Mouse (Mus musculus) midbrain, embryonic 13.5 days (tissue): ENCODE measurements around the gene Atrnl1. TPM values are rescaled to one million over a fixed set of nuclear protein-coding genes. Genes with fewer than 3 reads are reported as not detected.

Experiments used
- ATAC-seq: fragments of 200-750 bp; cut with Nextera tagmentation; 2 replicates; pipeline ENCODE4 v1.8.0; 2017; ENCODE audit warnings: mild to moderate bottlenecking, moderate TSS enrichment, moderate library complexity
- H3K27ac ChIP-seq: fragments of 300-500 bp; sonication (generic); 2 replicates; pipeline ENCODE4 v1.5.1; 2015; ENCODE audit warnings: inconsistent platforms, mild to moderate bottlenecking, moderate library complexity
- H3K27me3 ChIP-seq: fragments of 300-500 bp; sonication (generic); 2 replicates; pipeline ENCODE4 v1.6.1; 2015; ENCODE audit warnings: mild to moderate bottlenecking, inconsistent platforms
- H3K36me3 ChIP-seq: fragments of 300-500 bp; sonication (generic); 2 replicates; pipeline ENCODE4 v1.6.1; 2015; ENCODE audit warnings: mild to moderate bottlenecking, inconsistent platforms
- H3K4me1 ChIP-seq: fragments of 300-500 bp; sonication (generic); replicated peaks from 2 replicates; pipeline ENCODE4 v1.6.1; 2015; ENCODE audit warnings: inconsistent platforms
- H3K4me2 ChIP-seq: fragments of 300-500 bp; sonication (generic); replicated peaks from 2 replicates; pipeline ENCODE4 v1.6.1; 2015; ENCODE audit warnings: moderate library complexity, mild to moderate bottlenecking, inconsistent platforms
- H3K4me3 ChIP-seq: fragments of 300-500 bp; sonication (generic); replicated peaks from 2 replicates; pipeline ENCODE4 v1.5.1; 2015; ENCODE audit warnings: mild to moderate bottlenecking, inconsistent platforms
- H3K9ac ChIP-seq: fragments of 300-500 bp; sonication (generic); replicated peaks from 2 replicates; pipeline ENCODE4 v1.6.1; 2015; ENCODE audit warnings: mild to moderate bottlenecking, inconsistent platforms
- H3K9me3 ChIP-seq: fragments of 300-500 bp; sonication (generic); 2 replicates; pipeline ENCODE4 v1.6.1; 2016; ENCODE audit warnings: mild to moderate bottlenecking, inconsistent platforms
- WGBS: fragments of 180-500 bp; shearing (Covaris S2); methylation state at CpG from one replicate; pipeline ENCODE4 v1.1.7; 2015; 5-methylcytosine and 5-hydroxymethylcytosine counted together
- polyA plus RNA-seq: library from polyadenylated mRNA; unstranded; fragments of >200 nt; fragmentation: Nextera tagmentation; extraction: Ambion mirVana; gene quantifications from 2 replicates; pipeline ENCODE4 v1.2.1, GENCODE M21; 2015

The Atrnl1 gene
- polyA plus RNA-seq, 1 experiment from 2014 or later = 10.2 TPM

GRCm38 (mm10) chr19:57611291-57612178 is 701 bp downstream of the Atrnl1 start:
- Histone ChIP-seq H3K4me2 (peak overlapping the region; percentile 95), H3K9ac (peak overlapping the region; percentile 95), H3K4me1 (peaks cover 46% of the 10 kb centered on the region), H3K36me3 (no peaks in the 10 kb centered on the region), H3K9me3 (no peaks in the 10 kb centered on the region), H3K4me3 (peak overlapping the region; percentile 83), H3K27me3 (no peaks in the 10 kb centered on the region), H3K27ac (peak overlapping the region; percentile 98)
- WGBS = 1% methylated on average over 56 of the region's 57 CpGs
- ATAC-seq = peak; percentile 85

GRCm38 (mm10) chr19:57612179-57612472 is 1.3 kb downstream of the Atrnl1 start:
- Histone ChIP-seq H3K36me3 (no peaks in the 10 kb centered on the region), H3K9me3 (no peaks in the 10 kb centered on the region), H3K4me1 (peaks cover 46% of the 10 kb centered on the region), H3K27ac (no peak overlapping the region), H3K4me2 (peak overlapping the region; percentile 95), H3K4me3 (peak overlapping the region; percentile 83), H3K27me3 (no peaks in the 10 kb centered on the region), H3K9ac (peak overlapping the region; percentile 95)
- ATAC-seq = no peak
- whole genome bisulfite sequencing = 9% methylated on average over 2 of the region's 2 CpGs

DNA sequence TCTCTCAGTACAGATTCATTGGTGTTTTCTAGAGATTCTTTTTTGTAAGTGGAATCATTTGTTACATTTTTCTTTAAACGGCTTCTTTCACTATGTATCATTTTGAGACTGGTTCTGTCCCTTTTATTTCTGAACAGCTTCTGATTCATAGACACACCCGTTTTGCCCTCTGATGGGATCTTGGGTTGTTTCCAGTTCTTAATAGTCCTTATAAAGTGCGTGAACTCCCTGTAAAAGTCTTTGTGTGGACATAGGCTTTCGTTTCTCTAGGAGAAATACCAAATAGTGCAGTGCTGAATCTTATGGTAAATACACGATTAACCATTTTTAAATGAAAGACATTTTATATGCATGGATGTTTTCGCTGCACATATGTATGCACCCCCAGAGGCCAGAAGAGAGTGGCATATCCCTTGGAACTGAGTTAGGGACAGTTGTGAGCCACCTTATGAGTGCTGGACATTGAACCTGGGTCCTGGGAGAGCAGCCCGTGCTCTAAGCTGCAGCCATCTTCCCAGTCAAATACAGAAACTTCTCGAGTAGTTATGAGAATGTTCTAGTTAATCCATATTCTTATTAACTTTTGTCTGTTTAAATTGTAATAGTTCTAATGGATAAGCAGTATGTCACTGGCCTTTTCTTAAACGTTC is 5.3 kb downstream of the Atrnl1 start:
- WGBS = 89% methylated on average over 9 of the region's 9 CpGs

GRCm38 (mm10) chr19:57619088-57619487 is 8.3 kb downstream of the Atrnl1 start:
- ATAC-seq = no peak
- no peak overlapping the region for H3K9ac ChIP-seq
- H3K4me1 ChIP-seq = 0 out of 2 replicates have a peak, but pooled peaks cover 11% of the 10 kb centered on the region
- H3K36me3 ChIP-seq = no peaks in the 10 kb centered on the region
- H3K27ac ChIP-seq = no peak overlapping the region
- WGBS = 88% methylated on average over 9 of the region's 9 CpGs
- no peak overlapping the region for H3K4me2 ChIP-seq
- H3K27me3 ChIP-seq = no peaks in the 10 kb centered on the region
- H3K9me3 ChIP-seq = no peaks in the 10 kb centered on the region
- no peak overlapping the region for H3K4me3 ChIP-seq

More for the DNA sequence above, 5.3 kb downstream of the Atrnl1 start:
- no peaks in the 10 kb centered on the region for H3K9me3 ChIP-seq
- H3K27ac ChIP-seq = no peak overlapping the region
- H3K4me3 ChIP-seq = no peak overlapping the region
- no peak for ATAC-seq
- no peak overlapping the region for H3K9ac ChIP-seq
- no peak overlapping the region for H3K4me2 ChIP-seq
- H3K4me1 ChIP-seq = peaks cover 32% of the 10 kb centered on the region
- H3K36me3 ChIP-seq = no peaks in the 10 kb centered on the region
- H3K27me3 ChIP-seq = no peaks in the 10 kb centered on the region

DNA sequence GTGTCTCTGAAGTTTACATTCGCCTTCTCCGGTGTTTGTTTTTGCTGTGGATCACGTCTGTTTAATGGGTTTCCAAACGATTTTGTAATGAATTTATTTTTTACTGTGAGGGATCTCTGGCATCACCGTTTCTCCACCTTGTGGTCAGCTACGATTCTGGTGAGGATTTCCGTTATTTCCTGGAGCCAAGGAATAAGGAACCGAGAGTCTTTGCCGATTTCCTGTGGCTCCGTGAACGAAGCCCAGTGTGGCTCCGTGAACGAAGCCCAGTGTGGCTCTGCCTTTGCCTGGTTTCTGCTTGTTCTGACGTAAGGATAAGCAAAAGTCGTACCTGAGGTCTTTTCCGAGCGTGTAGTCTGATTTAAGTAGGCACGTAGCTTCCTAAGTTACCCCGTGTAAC is 11.0 kb downstream of the Atrnl1 start:
- no peak overlapping the region for H3K9ac ChIP-seq
- no peak overlapping the region for H3K27ac ChIP-seq
- no peaks in the 10 kb centered on the region for H3K4me1 ChIP-seq
- 94% methylated on average over 19 of the region's 19 CpGs for WGBS
- H3K9me3 ChIP-seq = no peaks in the 10 kb centered on the region
- ATAC-seq = no peak
- no peak overlapping the region for H3K4me3 ChIP-seq
- H3K36me3 ChIP-seq = peaks cover 7% of the 10 kb centered on the region; the same call in 1 of the 2 replicates
- no peak overlapping the region for H3K4me2 ChIP-seq
- H3K27me3 ChIP-seq = no peaks in the 10 kb centered on the region

GRCm38 (mm10) chr19:57625738-57626137 is 14.9 kb downstream of the Atrnl1 start:
- no peaks in the 10 kb centered on the region for H3K4me1 ChIP-seq
- no peaks in the 10 kb centered on the region for H3K27me3 ChIP-seq
- 85% methylated on average over 9 of the region's 9 CpGs for WGBS
- H3K4me2 ChIP-seq = no peak overlapping the region
- H3K36me3 ChIP-seq = peaks cover 7% of the 10 kb centered on the region; the same call in 1 of the 2 replicates
- H3K4me3 ChIP-seq = no peak overlapping the region
- H3K9ac ChIP-seq = no peak overlapping the region
- H3K9me3 ChIP-seq = no peaks in the 10 kb centered on the region
- no peak overlapping the region for H3K27ac ChIP-seq
- ATAC-seq = no peak

GRCm38 (mm10) chr19:57627251-57627650 is 16.4 kb downstream of the Atrnl1 start:
- H3K4me1 ChIP-seq = no peaks in the 10 kb centered on the region
- H3K27ac ChIP-seq = no peak overlapping the region
- no peak overlapping the region for H3K4me2 ChIP-seq
- H3K4me3 ChIP-seq = no peak overlapping the region
- H3K9ac ChIP-seq = no peak overlapping the region
- H3K36me3 ChIP-seq = peaks cover 7% of the 10 kb centered on the region; the same call in 1 of the 2 replicates
- no peak for ATAC-seq
- 94% methylated on average over 8 of the region's 8 CpGs for WGBS
- no peaks in the 10 kb centered on the region for H3K9me3 ChIP-seq
- no peaks in the 10 kb centered on the region for H3K27me3 ChIP-seq

DNA sequence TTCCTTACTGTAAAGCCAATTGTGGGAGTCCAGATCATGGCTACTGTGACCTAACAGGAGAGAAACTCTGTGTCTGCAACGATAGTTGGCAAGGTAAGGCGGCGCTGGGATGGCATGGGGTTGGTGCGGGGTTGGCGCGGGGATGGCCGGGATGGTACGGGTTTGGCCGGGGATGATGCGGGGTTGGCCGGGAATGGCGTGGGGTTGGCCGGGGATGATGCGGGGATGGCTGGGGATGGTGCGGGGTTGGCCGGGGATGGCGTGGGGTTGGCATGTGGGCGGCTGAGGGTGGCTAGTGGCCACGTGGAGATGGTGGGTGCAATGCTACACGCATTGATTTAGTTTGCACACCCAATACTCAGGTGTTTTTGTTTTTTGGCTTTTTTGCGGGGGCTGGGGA is 31.7 kb downstream of the Atrnl1 start:
- Histone ChIP-seq H3K4me3 (no peak overlapping the region), H3K27ac (no peak overlapping the region), H3K9me3 (no peaks in the 10 kb centered on the region), H3K27me3 (no peaks in the 10 kb centered on the region), H3K9ac (no peak overlapping the region), H3K4me2 (no peak overlapping the region), H3K36me3 (no peaks in the 10 kb centered on the region), H3K4me1 (no peaks in the 10 kb centered on the region)
- ATAC-seq = no peak
- WGBS = 93% methylated on average over 21 of the region's 21 CpGs

DNA sequence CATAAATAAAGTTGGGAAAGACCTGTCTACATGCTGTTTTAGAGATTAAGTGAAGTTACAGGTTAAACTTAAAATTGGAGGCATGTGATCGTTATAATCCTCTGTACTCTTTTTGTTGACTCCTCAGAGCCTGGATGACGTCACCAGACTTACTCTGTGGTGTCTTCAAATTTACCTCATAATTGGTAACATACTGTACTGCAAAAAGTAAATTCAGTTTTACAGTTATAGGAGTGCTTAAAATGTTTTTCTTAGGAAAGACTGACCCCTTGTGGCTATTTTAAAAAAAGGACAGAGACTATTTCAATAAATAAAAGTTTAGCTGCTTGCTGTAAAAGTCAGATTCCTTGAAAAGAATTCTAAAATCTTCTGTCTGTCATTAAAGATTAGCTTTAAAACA is 32.1 kb downstream of the Atrnl1 start:
- H3K4me2 ChIP-seq = no peak overlapping the region
- no peak for ATAC-seq
- H3K36me3 ChIP-seq = no peaks in the 10 kb centered on the region
- 65% methylated on average over 2 of the region's 2 CpGs for WGBS
- no peaks in the 10 kb centered on the region for H3K9me3 ChIP-seq
- no peak overlapping the region for H3K9ac ChIP-seq
- no peak overlapping the region for H3K27ac ChIP-seq
- no peak overlapping the region for H3K4me3 ChIP-seq
- H3K4me1 ChIP-seq = no peaks in the 10 kb centered on the region
- H3K27me3 ChIP-seq = no peaks in the 10 kb centered on the region

DNA sequence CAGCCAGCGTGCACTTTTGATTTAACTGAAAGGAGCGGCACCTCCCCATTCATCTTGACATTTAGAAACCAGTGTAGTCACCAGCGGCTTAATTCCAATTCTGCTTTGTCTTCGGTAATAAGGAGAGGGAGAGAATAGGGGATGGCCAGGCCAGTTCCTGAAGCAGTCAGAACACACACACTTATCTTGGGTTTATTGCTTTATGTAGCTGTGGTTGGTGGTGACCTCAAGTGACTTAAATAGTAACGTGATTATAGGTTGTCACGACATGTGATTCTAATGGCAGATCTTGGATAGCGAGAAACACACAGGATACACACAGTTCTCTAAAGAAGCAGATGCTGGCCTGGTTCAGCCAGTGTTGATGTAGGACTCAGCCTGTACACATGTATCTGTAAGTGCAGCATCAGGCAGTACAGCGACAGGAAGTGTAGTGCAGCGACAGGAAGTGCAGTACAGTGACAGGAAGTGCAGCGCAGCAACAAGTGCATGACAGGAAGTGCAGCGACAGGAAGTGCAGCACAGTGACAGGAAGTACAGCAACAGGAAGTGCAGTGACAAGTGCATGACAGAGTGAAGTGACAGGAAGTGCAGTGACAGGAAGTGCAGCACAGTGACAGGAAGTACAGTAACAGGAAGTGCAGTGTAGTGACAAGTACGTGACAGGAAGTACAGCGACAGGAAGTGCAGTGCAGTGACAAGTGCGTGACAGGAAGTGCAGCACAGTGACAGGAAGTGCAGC is 37.5 kb downstream of the Atrnl1 start:
- H3K9ac ChIP-seq = no peak overlapping the region
- H3K4me2 ChIP-seq = no peak overlapping the region
- no peaks in the 10 kb centered on the region for H3K27me3 ChIP-seq
- H3K36me3 ChIP-seq = peaks cover 17% of the 10 kb centered on the region
- peak; percentile 43; the same call in 1 of the 2 replicates for ATAC-seq
- no peaks in the 10 kb centered on the region for H3K4me1 ChIP-seq
- 90% methylated on average over 14 of the region's 14 CpGs for WGBS
- no peak overlapping the region for H3K4me3 ChIP-seq
- peaks cover 5% of the 10 kb centered on the region; the same call in 1 of the 2 replicates for H3K9me3 ChIP-seq
- H3K27ac ChIP-seq = 0 out of 2 replicates have a peak overlapping the region, but pooled peaks have one; percentile 3

GRCm38 (mm10) chr19:57648944-57649271 is 38.1 kb downstream of the Atrnl1 start:
- H3K4me1 ChIP-seq = no peaks in the 10 kb centered on the region
- H3K4me3 ChIP-seq = no peak overlapping the region
- no peak overlapping the region for H3K4me2 ChIP-seq
- no peak overlapping the region for H3K27ac ChIP-seq
- WGBS = 96% methylated on average over 4 of the region's 4 CpGs
- no peak overlapping the region for H3K9ac ChIP-seq
- H3K36me3 ChIP-seq = peaks cover 19% of the 10 kb centered on the region
- no peak for ATAC-seq
- peaks cover 5% of the 10 kb centered on the region; the same call in 1 of the 2 replicates for H3K9me3 ChIP-seq
- no peaks in the 10 kb centered on the region for H3K27me3 ChIP-seq

- Histone ChIP-seq H3K27ac (no peak overlapping the region), H3K9ac (no peak overlapping the region), H3K4me2 (no peak overlapping the region), H3K4me1 (no peaks in the 10 kb centered on the region), H3K36me3 (peaks cover 31% of the 10 kb centered on the region), H3K9me3 (no peaks in the 10 kb centered on the region), H3K4me3 (no peak overlapping the region), H3K27me3 (no peaks in the 10 kb centered on the region)
- ATAC-seq = no peak
- 69% methylated on average over 2 of the region's 2 CpGs for WGBS
Measured at GRCm38 (mm10) chr19:57655083-57655482, 44.2 kb downstream of the Atrnl1 start.
